Mouse (Mus musculus): ENCODE results near the gene Ctcf.
"Not testable (repeated sequence)": the region's sequence is repeated elsewhere in the genome, so short reads cannot be mapped to it uniquely, and the experiment has no call there.

Ctcf gene

DNA sequence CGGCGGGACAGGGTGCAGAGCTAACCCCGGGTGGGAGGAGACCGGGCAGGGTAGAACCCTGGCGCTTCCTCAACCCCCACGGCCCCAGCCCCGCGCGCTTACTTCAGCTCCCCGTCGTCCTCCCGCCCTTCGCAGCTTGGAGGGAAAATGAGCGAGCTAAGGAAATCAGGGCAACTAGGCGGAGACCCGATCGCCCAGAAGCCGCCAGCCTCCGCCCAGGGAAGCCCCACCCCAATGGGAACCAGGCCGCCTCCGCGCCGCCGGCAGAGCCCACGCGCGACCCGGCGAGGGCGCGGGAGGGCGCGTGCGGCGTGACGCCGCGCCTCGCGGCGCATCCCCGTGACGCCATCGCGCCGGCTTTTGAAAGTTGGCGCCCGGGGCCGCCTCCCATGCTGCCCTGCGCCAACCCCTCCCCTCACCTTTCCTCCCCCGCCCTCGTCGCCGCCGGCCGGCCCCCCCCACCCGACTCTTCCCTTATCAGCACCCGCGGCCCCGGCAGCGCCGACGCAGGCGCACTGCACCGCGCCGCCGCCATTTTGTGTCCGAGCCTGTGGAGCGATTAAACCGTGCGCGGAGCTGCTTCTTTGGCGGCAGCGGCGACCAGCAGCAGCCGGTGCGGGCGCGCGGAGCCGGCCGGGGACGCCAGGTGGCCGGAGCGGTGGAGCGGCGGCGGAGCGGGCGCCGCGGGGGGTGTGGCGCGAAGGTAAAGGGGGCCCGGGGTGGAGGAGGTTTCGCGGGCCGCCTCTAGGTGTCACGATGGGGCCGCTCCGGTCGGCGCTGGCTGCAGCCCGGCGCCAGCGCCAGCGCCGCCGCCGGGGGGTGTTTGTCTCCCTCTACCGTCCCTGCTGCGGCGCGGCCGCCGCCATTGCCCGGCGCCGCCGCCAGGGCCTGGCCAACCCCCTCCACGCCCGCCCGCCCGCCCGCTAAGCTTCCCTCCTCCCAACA is at the start of gene Ctcf:
Ctcf (plus strand) TSS at position 551 of the 945 bp plus-strand sequence.
- DNase-seq (ENCODE audit: low spot score) = peak; percentile 85

DNA sequence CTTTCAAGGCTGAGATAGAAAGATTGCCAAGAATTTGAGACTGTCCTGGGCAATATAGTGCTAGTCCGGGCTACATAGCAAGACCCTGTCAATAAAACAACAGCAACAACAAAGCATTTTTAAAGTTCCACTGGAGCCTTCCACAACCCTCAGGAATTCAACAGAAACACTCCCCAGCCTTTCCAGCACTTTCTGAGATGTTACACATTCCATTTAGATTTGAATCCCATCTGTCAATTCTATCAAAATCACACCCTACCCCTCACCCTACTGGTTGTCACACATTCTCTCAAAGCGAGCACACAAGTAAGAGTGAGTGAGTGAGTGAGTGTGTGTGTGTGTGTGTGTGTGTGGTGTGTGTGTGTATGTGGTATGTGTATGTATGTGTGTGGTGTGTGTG is 43.9 kb upstream of the Ctcf start:
- DNase-seq (ENCODE audit: low spot score) = no peak

DNA sequence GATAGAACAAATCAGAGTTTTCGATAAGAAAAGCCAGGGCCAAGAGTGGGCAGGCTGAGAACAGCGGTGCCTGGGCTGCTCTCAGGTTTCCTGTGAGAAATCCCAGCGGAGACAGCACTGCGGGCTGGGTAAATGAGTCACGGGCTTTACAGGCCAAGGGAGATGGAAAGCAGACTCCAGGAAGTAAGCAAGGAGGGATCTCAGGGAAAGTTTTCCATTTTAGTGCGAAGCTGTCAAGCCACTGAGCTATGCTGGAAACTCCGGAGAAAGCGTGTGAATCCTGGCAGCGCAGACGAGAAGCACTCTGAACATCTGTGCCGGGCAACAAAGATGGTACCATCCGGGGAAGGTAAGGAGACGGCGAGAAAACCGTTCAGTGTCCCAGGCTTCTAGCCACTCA is 42.5 kb upstream of the Ctcf start:
- no peak for DNase-seq (ENCODE audit: low spot score)

DNA sequence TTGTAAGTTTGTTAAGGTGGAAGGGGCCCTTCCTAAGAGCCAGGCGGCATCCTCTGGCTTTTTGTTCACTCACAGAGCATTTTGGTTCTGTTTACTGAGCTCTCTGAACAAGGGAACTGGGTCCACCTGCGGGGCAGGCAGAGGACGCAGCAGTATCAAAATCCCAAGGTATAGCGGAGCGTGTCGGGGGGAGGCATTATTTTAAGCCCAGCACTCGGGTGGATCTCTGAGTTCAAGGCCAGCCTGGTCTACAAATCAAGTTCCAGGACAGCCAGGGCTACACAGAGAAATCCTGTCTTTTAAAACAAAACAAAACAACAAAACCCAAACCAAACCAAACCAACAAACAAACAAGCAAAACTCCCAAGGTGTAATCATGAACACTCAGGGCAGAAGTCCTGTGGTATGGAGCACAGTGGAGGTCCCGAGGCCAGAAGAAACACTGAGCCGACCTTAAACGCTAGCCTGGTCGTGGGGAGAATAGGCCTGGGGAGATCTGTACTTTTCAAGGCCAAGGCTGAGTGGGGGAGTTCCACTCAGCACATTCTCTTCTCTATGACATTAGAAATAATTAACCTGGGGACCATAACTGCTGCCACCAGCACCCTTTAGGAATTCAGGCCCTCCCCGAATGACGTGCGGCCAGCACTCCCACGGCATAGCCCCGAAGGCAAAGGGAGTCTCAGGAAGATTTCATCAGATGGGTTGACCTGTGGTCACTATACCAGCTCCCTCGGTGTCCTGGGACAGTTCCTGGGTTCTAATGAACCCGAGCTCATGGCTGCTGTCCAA is 41.7 kb upstream of the Ctcf start:
- DNase-seq (ENCODE audit: low spot score) = no peak

DNA sequence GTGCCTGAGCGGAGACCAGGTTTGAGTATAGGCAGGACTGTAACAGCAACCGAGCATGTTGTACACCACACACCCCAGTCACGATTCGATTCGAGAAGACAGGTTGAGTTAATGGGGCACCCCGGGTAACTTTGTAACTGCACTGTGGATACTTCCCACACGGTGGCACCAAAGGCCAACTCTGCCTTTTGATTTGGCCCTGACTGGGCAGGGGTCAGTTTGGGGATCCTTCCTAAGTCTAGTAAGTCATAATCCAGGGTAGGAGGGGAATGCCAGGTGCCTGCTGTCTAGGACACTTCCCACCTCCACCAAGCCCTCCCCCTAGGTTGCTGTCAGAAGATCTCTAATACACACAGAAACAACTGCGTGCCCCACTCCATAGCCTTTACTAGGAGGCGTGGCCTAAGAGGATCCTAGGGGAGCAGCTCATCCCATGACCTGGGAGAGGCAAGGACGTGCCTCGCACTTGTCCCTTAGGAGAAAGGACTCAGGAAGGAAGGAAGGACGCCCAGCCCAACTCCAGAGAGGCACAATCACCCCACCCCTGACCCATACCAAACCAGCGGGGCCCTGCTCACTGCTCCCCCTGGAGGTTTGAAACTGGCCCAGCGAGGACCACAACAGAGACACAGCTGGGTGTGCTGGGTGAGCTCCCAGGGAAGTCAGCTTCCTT is 39.9 kb upstream of the Ctcf start:
- no peak for DNase-seq (ENCODE audit: low spot score)

DNA sequence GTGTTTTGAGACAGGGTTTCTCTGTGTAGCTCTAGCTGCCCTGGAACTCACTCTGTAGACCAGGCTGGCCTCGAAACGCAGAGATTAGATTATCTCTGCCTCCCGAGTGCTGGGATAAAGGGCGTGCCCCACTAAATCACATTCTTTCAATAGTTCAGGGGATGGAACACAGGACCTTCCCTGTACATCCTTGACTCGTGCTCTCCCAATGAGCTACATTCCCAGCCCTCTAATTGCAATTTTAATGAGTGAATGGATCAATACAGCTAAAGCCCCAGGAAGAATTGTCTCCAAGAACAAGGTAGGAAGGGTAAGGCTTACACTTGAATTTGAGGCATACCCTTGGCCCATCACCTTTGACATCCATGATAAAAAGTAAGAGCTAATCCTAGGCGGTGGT is 37.6 kb upstream of the Ctcf start:
- DNase-seq (ENCODE audit: low spot score) = no peak

DNA sequence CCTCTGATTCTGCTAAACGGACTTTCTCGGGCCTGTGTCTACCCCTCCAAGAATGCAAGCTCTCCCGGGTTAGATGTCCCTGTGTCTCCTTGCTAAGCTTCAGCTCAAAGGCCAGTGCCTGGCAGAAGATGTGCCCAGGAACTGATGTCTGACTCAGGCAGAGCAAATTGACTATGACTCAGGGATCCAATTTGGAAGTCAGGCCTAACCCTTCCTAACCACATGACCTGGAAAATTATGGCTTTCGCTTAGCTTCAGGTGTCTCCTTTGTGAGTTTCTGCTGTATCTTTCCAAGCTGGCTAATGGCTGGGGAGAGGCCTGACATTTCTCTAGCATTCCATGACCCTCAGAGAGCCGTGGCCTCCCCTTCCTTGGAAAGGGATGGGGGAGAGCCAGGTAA is 35.1 kb upstream of the Ctcf start:
- no peak for DNase-seq (ENCODE audit: low spot score)

DNA sequence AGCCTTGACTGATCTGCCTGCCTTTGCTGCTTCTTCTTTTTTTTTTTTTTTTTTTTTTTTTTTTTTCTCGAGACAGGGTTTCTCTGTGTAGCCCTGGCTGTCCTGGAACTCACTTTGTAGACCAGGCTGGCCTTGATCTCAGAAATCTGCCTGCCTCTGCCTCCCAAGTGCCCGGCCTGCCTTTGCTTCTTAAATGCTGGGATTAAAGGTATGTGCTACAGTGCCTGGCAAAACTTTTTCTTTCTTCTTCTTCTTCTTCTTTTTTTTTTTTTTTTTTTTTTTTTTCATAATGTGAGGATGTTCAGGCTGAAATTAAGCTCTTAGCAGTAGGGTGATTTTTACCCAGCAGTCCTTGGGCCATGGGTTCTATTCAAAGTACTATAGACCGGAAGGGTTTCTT is 33.8 kb upstream of the Ctcf start:
- not testable (repeated sequence) for DNase-seq (ENCODE audit: low spot score)

DNA sequence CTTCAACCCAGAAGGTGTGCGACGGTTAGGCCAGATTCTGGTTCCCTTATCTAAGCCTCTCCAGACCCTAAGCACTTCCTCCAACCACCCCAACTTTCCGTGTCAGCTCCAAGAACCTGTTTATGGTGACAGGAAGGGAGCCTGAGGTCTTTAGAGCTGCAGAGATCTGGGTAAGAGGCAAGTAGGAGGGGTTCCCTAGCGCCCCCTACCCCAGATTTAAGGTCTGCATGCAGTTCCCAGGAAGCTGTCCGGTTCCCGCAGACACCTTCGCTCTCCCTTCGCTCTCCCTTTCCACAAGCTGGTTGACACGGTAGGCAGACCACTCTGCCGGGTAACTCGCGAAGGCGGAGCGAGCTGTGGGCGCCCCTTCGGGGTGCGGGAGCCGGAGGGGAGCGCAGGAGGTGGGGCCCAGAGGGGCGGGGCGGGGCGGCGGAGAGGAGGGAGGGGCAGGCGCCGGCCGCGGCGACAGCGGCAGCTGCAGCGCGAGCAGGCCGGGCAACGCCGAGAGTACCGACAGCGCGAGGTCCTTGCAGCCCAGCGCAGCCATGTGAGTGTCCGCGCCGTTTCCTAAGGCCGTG is 31.5 kb upstream of the Ctcf start, which contains the start of gene Ripor1:
Ripor1 (plus strand) TSS at position 452 of the 578 bp plus-strand sequence.
- DNase-seq (ENCODE audit: low spot score) = no peak

DNA sequence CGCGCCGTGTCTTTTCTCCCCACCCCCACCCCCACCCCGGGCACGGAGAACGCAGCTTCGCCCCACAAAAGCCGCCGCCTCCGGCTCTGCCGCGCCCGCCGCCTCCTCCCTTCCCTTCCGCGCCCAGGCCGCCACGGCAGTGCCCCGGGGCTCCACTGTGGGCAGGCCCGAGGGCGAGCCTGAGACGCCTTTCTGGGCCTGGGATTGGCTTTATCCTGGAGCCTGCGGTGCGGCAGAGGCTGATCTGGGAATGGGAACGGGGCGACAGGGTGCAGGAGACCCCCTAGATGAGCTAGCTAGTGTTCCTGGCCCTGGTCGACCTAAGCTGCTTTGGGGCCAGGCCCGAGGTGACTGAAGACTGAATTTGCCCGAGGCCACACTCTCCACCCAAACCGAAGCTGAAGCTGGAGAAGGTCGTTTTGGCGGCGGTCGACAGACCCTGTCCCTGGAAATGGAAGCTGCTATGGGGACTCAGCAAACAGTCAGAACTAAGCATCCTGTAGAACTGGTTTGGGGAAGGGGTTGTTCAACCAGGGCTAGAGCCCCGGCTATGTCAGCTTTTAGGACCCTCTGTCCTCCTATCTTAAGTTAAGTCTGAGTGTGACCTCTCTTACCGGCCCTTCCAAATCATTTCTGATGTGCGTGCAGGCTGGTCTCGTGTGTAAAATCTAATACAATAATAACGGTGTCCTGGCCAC is 30.7 kb upstream of the Ctcf start:
- DNase-seq (ENCODE audit: low spot score) = no peak

DNA sequence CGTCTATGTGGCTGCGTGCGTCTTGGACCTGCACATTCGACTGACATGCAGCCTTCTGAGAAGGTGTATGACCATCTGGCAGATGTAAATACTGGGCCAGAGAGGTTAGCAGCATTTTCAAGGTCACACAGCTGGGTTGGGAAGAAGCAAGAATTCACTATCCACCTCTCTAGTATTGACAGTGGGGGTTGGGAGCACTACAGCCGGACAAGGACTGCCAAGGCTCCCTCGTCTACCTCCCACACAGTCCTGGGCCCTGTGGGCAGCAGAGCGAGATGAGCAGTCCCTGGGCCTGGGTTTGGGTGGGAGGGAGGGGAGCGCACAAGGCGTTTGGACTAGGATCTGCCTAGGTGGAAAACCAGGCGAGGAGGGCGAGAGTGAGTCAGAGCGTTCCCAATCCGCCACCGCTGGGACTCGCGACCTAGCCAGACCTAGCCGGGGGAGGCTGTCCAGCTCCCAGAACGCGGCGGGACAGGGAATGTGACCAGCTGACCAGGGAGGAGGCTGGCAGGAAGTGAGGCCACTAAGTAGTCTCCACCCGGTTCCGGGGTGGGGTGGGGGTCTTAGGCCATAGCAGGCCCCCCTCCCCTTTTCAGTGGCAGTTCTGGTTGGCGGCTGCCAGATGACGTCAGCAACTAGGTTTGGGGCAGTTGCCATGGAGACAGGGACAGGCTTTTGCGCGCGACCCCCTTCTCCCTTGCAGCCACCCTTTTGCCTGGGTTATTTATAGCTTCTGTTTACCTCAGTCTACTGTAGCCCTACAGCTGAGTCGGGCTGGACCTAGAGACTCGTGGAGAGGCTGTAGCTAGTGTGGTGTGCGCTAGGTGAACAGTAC is 30.0 kb upstream of the Ctcf start:
- peak; percentile 82 for DNase-seq (ENCODE audit: low spot score)

DNA sequence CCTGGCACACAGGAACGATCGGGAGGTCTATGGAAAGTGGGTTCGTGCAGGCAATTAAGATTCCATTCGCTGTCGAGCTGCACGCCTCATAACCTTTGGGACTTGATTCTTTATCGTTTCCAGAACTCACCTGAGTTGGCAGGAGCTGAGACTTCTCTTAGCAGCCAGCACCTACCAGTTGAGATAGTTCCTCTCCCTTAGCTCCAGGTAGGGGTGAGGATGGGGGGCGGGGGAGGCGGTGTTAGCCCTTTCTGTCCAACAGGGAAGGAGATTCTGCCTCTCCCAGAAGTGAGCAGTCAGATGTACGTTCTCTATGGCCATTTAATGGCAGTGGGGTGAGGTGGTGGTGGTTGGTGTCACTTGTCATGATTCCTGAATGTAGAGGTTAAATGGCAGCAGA is 29.3 kb upstream of the Ctcf start:
- DNase-seq (ENCODE audit: low spot score) = no peak

DNA sequence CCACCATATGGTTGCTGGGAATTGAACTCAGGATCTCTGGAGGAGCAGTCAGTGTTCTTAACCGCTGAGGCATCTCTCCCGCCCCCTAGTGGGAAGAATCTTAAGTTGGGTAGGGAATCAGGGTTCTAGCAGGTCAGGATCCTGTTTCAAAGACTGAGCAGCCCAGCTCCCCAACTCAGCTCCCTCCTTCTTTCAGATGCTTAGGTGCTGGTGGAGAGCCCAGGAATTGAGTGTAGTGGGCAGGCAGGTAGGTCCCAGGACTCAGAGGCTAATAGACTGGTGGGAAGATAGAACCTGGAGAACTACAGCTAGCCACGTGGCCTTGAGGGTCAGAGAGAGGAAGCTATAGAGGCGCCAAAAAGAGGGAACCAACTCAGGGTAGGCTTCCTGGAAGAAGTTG is 28.7 kb upstream of the Ctcf start:
- DNase-seq (ENCODE audit: low spot score) = no peak

DNA sequence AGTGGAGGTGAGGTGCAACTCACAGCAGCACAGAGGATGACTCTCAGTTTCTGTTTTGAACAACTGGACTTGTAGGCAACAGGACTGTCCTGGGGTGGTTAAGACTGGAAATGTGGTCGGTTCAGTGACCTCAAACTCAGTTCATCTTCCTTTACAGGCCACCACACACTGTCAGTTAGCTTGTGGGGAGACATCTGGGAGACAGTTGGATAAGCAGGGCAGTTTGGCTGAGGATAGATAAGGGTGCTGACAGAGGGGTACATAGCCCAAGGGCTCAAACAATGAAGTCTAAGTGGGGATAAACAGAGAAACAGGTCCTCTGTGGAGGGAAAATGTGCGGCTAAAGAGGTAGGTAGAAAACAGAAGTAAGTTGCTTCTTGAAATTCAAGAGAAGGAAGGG is 27.0 kb upstream of the Ctcf start:
- no peak for DNase-seq (ENCODE audit: low spot score)

DNA sequence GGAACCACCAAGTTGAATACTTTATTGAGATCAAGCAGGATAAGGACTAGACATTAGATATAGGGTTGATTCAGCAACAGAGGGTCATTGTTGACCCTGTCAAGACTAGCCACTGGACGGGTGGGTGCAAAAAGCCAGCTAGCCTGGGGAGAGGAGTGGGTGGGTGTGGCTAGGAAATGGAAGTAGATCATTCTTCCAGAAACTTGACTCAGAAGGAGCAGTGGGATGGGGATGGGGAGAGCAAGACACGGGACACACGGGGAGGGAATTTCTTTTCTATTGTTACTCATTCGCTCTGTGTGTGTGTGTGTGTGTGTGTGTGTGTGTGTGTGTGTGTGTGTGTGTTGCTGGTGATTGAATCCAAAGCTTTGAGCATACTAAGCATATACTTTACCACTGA is 26.6 kb upstream of the Ctcf start:
- no peak for DNase-seq (ENCODE audit: low spot score)

DNA sequence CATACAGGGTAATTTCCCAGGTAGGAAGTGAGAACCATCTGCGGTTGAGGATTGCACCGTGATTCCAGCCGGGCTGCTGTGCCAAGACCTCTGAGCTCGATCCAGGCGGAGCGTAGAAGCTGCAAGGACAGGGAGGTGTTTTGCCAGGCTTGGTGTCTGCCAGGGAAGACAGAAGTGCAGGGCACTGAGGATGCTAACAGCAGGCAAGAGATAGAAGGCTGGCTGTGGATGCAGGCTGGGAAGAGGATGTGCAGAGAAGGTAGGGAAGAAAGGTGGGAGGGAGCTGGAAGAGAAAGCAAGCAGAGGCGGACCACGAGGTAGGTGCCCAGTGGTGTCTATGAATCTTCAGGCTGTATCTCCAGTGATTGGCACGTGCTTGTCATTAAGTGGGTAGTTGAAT is 24.5 kb upstream of the Ctcf start:
- DNase-seq (ENCODE audit: low spot score) = no peak

DNA sequence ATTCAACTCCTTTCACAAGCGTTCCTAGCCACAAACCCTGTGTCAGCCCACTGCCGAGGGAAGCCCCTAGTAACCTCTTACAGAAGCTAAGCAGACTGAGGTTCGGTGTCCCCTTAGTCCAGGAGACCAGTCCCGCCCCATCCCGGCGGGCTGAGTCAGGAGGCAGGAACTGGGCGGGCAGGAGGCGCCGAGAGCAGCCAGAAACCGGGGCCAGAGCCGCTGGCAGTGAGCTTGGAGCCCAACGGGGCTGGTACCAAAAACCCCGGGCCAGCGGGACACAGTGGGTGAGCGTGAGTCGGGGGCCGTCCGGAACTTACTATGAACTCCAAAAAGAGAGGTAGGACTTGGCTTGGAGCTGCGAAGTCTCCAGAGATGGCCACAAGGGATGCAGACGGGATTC is 23.3 kb upstream of the Ctcf start:
- DNase-seq (ENCODE audit: low spot score) = no peak

DNA sequence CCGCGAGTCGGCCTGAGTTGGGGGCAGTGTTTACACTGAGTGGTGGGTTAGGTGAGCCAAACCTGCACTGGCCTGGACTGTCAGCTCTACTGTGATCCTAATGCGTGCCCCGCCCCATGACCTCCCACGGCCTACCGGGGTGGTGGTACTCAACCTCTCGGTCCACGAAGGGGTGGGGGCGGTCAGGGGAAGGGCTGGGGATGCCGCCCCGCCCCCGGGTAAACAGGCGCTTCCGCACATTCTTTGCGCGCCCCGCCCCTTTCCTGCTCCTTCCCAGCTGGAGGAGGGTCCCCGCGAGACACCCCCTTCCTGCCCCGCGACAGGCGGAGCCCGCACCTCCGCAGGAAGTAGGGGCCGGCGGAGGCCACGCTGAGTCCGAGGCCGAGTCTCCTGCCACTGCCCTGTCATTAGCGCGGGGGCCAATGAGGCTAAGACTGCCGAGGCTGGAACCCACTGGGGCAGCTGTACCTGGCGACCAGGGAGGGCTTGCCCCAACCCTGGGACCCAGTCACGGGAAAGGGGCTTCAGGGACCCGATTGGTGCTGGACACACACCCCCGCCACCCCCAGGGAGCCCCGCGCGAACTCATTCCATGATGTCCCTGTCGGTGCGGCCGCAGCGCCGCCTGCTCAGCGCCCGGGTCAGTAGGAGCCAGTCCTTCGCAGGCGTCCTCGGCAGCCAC is 22.4 kb upstream of the Ctcf start:
- no peak for DNase-seq (ENCODE audit: low spot score)

DNA sequence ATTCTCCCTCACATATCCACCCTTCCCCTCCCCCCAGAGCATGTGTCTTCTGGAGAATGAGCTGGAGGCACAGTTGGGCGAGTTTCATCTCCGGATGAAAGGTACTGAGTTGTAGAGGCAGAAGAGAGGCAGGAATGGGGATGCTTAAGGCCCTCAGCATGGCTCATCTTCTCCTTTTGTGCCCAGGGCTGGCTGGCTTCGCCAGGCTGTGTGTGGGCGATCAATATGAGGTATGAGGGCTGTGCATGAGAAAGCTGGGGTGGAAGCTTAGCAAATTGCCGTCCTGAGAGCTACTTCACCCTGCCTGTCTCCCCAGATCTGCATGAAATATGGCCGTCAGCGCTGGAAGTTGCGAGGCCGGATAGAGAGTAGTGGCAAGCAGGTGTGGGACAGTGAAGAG is 20.4 kb upstream of the Ctcf start:
- no peak for DNase-seq (ENCODE audit: low spot score)
